Mouse (Mus musculus): ENCODE results near the gene Rcn3.

Gene Rcn3

DNA sequence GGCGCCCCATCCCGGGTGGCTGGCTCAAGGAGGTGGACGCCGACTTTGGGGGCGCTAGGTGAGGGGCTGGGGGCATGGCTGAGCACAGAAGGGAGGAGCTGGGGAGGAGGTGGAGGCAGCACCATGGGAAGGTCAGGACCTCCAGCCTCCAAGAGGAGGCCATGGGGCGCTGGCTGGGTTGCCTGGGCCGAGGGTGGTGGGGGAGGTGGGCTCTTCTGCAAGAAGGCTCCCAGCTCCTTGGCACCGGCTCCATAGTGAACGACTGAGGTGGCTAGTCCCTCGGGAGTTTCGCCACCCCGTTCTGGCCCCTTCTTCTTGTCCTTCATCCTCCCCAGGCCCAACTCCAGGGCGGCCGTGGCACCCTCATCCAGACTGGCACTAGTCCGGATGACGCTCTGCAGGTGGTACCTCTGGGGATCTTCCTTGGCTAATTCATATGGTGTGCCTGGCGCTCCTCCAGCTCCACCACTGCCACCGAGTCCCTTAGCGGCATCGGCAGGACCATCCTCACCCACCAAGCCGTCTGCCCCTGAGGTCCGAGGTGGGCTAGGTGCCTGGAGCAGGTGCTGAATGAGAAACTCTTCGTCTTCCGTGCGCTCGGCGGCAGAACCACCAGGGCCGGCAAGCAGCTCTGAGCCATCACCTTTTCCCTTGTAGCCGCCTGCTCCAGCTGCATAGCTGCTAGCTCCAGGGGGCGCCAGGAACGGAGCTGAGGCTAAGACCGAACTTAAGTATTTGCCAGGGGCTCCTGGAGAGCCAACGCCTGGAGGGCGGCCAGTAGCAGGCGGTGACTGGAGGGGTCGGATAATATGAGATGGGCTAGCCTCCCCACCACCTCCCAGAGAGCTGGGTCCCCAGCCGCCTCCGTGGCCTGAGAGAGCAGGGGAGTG lies 43.8 kb downstream of the Rcn3 start:
- no peak for DNase-seq (ENCODE audit: low spot score)

DNA sequence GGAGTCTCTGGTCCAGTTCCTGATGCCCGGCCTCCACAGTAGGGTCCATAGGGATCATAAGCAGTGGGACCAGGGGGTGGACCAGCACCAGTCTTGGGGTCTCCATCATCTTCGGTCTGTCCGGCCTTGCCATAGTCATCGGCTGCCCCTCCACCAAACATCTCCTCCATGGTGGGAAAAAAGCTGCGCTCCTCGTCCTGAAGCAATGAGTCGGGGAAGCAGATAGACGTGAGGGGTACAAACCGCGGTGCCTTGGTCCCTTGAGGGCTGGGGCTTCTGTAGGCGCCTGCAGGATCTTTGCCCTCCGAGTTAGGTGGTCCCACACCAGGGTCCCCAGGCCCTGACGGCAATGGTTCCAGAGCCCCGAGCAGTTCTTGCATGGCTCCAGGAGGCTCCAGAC lies 44.5 kb downstream of the Rcn3 start:
- no peak for DNase-seq (ENCODE audit: low spot score)

DNA sequence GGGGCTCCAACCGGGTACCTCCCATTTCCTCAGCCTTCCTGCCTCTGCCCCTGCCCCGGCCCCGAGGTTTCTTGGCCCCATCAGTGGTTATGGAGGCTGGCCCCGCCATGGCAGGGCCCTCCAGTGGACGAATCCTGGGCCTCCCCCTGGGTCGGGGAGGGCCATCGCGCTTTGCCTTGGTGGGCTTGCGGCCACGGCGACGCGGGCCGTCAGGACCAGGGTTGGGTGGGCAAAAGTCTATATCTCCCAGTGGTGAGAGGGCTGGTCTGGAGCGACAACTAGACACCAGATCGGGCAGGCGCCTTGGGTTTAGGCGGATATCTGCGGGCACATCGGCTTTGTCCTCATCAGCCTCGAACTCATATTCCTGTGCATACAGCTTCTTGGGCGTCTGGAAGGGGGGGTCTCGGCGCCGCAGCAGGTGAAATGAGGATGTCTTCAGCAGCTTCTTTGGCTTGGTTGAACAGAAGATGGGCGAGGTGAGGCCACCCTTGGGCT lies 45.1 kb downstream of the Rcn3 start:
- DNase-seq (ENCODE audit: low spot score) = no peak

DNA sequence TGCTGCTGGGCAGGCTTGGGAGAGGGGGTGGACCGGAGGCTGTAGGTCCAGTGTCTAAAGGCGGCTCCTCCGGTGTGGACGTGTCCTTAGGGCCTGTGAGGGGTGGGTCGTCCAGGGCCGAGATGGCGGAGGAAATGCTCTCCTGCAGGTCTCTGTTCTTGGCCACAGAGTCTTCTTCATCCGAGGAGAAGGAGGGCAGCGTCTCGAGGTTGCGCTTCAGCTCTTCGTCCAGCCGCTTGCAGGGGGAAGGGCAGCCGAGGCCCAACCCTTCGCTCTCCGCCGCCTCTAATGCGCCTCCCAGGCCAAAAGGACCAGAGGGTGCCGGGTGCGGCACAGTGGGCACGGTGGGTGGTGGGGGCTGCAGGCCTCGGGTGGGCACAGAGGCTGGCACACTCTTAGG lies 46.3 kb downstream of the Rcn3 start:
- no peak for DNase-seq (ENCODE audit: low spot score)

DNA sequence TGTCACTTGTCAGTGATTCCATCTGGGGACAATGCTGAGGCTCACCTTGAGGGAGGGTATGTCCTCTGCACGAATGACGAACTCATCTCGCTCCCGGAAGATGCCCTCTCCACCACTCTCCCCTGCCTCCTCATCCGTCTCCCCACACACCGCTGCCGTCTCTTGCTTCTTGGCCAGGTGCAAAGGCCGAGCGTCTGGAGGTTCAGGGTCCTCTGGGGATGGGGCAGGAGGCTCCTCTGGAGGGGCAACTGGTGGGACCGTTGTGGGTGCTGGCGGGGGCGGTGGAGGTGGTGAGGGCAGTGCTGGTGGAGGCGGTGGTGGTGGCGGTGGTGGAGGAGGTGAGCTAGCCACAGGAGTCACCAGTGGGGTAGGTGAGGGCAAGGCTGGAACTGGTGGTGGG lies 48.7 kb downstream of the Rcn3 start:
- no peak for DNase-seq (ENCODE audit: low spot score)

DNA sequence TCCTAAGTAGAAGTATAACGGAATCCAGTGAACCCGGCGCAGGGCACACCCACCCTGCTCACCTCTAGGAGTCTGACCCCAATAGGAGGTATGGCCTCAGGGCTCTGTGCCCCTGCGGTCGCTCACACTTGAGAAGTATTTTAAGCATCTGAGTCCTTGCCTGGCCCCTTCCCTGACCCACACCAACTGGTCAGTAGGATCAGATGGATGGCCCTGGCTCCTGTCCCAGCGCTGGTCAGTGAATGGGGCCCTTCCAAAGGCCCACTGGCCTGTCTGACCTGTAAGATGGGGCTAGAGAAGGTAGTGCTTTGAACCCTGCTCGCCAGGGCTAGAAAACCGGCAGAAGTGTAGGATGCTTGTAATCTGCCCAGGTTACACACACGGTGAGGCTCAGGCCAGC lies 51.2 kb downstream of the Rcn3 start:
- no peak for DNase-seq (ENCODE audit: low spot score)

DNA sequence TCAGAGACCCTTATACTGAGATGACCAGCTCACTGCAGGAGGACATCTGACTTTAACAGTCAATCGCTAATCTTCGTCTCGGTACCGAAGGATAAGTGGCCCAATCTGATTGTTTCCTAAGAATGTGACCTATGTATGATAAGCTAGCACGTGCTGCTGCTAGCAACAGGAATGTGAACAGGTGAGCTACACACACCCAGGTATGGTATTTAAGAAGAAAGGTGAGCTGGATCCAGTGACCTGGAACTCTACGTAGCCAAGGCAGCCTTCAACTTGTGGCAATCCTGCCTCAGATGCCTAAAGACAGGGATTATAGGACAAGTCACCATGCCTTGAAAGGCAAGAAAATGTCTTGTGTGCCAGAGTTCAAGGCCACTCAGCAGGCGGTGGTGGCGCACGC lies 53.6 kb downstream of the Rcn3 start:
- no peak for DNase-seq (ENCODE audit: low spot score)

DNA sequence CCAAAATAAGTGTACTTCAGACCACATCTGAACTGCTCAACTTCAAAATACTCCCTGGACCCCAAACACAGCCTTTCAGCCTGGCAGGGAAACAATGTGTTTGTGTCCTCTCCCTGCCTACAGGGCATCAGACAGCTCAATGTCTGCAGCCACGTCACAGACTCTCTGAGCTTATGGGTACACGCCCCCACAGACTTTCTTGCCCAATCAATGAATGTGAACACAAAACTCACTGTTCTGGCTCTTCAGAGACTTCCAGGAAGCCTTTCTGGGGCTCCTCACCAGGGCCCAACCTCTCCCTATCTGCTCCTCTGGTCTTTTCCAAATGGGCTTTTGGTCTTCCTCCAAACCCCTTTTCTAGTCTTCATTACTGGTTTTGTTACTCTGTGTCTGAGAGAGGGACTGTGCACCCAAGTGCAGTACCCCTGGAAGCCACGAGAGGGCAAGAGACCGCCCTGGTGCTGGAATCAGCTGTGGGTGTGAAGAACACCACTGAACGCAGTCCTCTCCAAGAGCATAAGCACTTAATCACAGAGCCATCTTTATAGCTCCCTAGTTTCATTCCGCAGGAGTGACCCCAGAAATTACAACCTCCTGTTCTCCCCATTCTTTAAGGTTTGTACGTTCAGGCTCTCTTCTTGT lies 54.2 kb downstream of the Rcn3 start:
- DNase-seq (ENCODE audit: low spot score) = peak; percentile 54

DNA sequence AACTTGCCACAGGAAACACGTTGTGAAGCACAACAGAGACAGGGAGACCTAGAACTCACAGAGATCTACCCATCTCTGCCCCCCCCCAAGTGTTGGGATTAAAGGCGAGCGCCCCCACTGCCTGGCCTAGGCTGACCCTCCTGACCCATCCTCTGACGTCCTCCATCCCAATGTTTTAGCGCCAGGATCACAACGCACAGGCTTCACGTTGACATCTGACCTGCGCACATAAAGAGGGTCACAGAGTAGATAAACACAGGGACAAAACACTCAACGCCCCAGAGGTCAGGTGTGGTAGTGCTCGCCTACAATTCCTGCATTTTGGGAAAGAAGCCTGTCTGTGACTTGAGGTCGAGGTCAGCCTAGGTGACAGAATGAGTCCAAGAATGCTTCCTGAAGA lies 55.3 kb downstream of the Rcn3 start:
- DNase-seq (ENCODE audit: low spot score) = no peak

DNA sequence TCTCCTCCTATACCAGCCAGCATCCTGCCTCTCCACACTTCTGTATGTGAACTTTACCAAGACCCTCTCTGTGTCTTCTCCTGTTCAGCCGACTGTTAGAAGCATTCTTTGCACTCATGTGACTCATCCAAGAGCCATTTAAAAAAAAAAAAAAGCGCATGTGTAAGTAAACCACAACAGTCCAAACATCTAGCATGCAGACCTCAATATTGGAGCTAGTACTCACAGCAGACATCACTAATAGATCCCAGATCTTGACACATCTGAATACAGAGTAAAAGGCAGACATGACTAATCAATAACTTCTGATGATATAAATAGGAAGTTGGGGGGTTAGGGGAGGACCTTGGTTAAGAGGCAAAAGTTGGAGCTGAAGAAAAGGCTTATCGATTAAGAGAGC lies 56.4 kb downstream of the Rcn3 start:
- DNase-seq (ENCODE audit: low spot score) = no peak

DNA sequence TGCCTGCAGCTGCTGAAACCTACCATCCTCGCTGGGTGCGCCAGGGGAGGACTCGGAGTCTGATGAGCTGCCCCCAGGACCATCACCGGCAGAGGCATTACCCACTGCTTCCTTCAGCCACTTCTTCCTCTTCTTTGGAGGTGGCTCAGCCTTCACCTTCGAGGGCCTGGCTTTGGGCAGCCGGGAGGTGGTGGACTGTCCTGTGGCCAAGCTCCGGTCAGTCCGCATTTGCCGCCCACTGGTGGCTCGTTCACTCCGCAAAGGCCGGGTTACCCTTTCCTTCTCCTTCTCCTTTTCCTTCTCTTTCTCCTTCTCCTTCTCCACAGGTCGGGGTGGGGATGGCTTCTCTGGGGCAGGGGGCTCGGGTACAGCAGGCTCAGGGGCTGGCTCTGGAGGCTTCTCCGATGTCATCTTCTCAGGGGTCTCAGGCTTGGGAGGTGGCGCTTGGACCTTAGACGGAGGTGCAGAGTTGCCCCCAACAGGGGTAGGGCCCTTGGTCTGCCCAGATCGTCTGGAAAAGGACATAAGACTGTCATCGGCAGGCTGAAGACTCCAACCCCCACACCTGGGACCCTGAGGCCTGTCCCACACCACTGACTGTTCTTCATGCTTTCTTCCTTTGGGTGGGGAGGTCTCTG lies 58.2 kb downstream of the Rcn3 start:
- no peak for DNase-seq (ENCODE audit: low spot score)

All from embryo, embryonic 10 days (tissue).